Mouse (Mus musculus) spleen, adult 12 weeks (tissue): Measurements from ENCODE around the gene Nrip3.
A peak's percentile ranks its signal among the peaks of the same experiment; 100 is the strongest.

Experiments
- DNase-seq: peaks from one replicate; pipeline ENCODE4 v3.0.0; 2022; ENCODE audit warnings: low spot score

Gene Nrip3

GRCm38 (mm10) chr7:109767575-109768350 is 14.1 kb downstream of the Nrip3 start:
- peak; percentile 12 for DNase-seq

- no peak for DNase-seq
Measured at GRCm38 (mm10) chr7:109764009-109764408, 17.8 kb downstream of the Nrip3 start.

- no peak for DNase-seq
Measured at GRCm38 (mm10) chr7:109756291-109756690, 25.5 kb downstream of the Nrip3 start.

- no peak for DNase-seq
Measured at GRCm38 (mm10) chr7:109754034-109754433, 27.8 kb downstream of the Nrip3 start.

GRCm38 (mm10) chr7:109752008-109752925 is 29.6 kb downstream of the Nrip3 start, which contains the start of gene Tmem9b:
TSS of gene Tmem9b (minus strand) at chr7:109752875.
- peak; percentile 78 for DNase-seq

- DNase-seq = no peak
Measured at GRCm38 (mm10) chr7:109751427-109752007, 30.3 kb downstream of the Nrip3 start.

- DNase-seq = no peak
Measured at GRCm38 (mm10) chr7:109747747-109748146, 34.1 kb downstream of the Nrip3 start.

- no peak for DNase-seq
Measured at GRCm38 (mm10) chr7:109741703-109742102, 40.1 kb downstream of the Nrip3 start.

GRCm38 (mm10) chr7:109741060-109741459 is 40.8 kb downstream of the Nrip3 start:
- DNase-seq = no peak

GRCm38 (mm10) chr7:109739822-109740370 is 41.9 kb downstream of the Nrip3 start:
- no peak for DNase-seq

GRCm38 (mm10) chr7:109734806-109735205 is 47.0 kb downstream of the Nrip3 start:
- no peak for DNase-seq

GRCm38 (mm10) chr7:109731626-109732025 is 50.2 kb downstream of the Nrip3 start, which contains the start of gene Ascl3:
TSS of gene Ascl3 (minus strand) at chr7:109731726.
- no peak for DNase-seq

GRCm38 (mm10) chr7:109723697-109724096 is 58.1 kb downstream of the Nrip3 start, which contains the start of gene BC051019:
TSS of gene BC051019 (minus strand) at chr7:109723850.
- DNase-seq = no peak

GRCm38 (mm10) chr7:109723114-109723513 is 58.7 kb downstream of the Nrip3 start:
- DNase-seq = no peak

GRCm38 (mm10) chr7:109722618-109723017 is 59.2 kb downstream of the Nrip3 start:
- no peak for DNase-seq

GRCm38 (mm10) chr7:109719286-109719685 is 62.5 kb downstream of the Nrip3 start:
- DNase-seq = no peak

- no peak for DNase-seq
Measured at GRCm38 (mm10) chr7:109713434-109713982, 68.3 kb downstream of the Nrip3 start.

- DNase-seq = no peak
Measured at GRCm38 (mm10) chr7:109712198-109712597, 69.6 kb downstream of the Nrip3 start.

- DNase-seq = no peak
Measured at GRCm38 (mm10) chr7:109710069-109710468, 71.8 kb downstream of the Nrip3 start.

GRCm38 (mm10) chr7:109708961-109709382 is 72.9 kb downstream of the Nrip3 start:
- no peak for DNase-seq
